Mouse (Mus musculus) T-cell, adult 2 months (primary cell): ENCODE results near the gene Armh3.
A peak's percentile ranks its signal among the peaks of the same experiment; 100 is the strongest.

ENCODE experiments used
- DNase-seq: peaks from one replicate; pipeline ENCODE4 v3.0.0; 2022; ENCODE audit warnings: low spot score

The Armh3 gene

DNA sequence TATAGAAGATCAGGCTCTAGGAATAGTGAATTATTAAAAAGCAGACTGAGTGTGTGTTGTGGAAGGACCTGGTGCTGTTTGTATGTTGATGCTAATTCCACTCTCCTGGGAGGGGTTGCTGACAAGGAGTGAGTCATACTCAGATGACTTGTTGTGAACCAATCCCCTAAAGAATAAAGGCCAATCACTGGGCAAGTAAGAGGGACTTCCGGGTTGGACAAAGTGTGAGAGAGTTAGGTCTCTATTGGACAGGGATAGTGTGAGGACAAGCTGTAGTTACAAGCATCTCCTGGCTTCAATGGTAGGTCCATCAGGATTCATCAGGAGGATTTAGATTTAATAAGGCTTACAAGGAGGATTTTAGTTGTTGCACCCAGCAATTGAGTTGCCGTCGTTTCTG is 10.1 kb downstream of the Armh3 start:
- DNase-seq: no peak

DNA sequence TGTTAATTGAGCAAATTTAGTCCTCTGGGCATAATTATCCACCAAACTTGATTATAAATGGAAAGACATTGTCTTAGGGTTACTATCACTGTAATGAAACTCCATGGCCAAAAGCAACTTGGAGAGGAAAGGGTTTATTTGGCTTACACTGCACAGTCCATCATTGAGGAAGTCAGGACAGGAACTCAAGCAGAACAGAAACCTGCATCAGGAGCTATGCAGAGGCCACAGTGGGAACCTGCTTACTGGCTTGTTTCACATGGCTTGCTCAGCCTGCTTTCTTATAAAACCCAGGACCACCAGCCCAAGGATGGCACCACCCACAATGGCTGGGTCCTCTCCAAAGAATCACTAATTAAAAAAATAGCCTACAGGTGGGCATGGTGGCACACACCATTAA is 13.9 kb downstream of the Armh3 start:
- DNase-seq: no peak

GRCm38 (mm10) chr19:45960770-45961169 is 37.5 kb downstream of the Armh3 start:
- DNase-seq: no peak

DNA sequence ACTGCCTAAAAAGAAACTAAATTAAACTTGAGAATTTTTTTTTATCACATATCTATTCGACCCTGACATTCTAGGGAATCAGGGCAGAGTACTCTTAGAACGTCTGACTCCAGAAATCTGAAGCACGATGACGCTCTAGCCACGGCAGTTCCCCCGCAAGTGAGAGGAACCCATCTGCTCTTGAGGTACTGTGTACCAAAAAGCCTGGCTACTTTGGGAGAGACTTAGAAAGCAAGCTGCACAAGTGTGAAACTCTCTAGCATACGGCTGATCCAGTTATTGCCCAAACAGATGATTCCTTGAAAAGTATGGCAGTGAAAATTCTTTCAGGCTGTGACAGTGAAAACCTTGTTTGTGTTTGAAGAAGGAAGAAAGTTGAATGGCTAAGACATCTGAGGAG is 41.6 kb downstream of the Armh3 start:
- no peak for DNase-seq

GRCm38 (mm10) chr19:45953286-45953685 is 45.0 kb downstream of the Armh3 start:
- DNase-seq: peak; percentile 37

- no peak for DNase-seq
These were observed 49.1 kb downstream of the Armh3 start for GRCm38 (mm10) chr19:45949236-45949635.

- DNase-seq: no peak
These were observed 50.5 kb downstream of the Armh3 start for GRCm38 (mm10) chr19:45947764-45948163.

DNA sequence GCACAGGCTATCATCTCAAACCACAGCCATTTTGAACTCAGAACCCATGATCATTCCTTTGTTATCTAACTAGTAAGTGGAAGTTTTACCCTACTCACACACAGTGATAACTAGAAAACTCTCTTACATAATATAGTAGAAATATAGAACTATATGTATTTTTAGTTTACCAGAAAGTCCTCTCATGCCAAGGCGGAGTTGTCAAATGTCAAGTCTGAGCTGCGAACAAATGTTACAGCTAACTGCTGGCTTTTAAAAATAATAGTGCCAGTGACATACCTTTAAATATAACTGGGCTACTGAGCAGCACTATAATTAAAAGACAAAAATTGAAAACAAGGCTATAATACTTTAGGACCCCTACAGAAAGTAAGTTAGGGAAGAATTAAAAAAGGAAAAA is 51.0 kb downstream of the Armh3 start:
- DNase-seq: no peak

DNA sequence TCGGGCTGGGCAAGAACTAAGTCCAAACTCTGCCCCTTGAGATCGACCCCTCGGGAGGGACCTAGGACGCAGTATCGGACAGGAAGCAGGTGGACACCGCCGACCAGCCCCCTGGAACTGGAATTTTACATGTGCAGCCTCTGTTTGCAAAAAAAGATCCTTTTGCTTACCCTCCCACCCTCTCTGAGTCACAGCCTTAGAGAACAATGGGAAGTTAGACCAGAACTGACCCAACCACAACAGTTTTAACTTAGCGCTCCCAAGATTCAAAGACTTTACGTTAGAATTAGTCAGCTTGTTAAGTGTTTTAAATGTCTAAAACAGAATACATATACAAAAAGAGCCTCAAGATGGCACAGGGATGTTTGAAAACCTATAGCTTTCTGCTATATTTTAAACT is 51.7 kb downstream of the Armh3 start:
- no peak for DNase-seq

- DNase-seq: no peak
These were observed 52.3 kb downstream of the Armh3 start for GRCm38 (mm10) chr19:45945986-45946385.

DNA sequence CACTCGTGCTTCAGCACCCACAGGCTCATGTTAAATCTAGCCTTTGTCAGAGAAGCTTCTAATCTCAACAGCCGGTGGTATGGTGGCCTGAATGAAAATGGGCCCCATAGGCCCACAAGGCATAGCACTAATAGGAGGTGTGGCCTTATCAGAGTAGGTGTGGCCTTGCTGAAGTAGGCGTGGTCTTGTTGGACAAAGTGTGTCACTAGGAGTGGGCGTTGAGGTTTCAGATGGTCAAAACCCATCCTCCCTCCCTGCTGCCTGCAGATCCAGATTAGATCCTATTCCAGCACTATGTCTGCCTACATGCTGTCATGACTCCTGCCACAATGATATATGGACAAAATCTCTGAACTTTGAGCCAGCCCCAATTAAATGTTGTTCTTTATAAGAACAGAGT is 54.5 kb downstream of the Armh3 start:
- no peak for DNase-seq

- no peak for DNase-seq
These were observed 60.2 kb downstream of the Armh3 start for GRCm38 (mm10) chr19:45938064-45938463.

DNA sequence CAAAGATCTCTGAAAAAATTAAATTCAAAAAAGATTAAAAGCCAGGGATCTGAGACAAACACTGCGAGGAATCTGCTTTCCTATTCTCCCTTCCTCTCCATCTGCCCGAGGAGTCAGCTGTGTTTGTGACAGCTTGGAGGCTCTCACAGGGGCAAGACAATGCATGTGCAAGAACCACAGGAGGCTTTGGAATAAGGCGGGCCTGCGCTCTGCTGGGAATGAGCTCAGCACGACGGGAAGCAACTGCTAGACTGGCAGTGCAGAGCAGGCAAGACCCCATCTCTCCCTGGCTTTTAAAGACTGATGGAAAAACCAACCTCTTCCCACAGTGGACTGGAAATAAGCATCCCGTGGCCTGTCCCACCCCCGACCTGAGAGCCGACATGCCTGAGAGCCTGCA is 60.8 kb downstream of the Armh3 start:
- DNase-seq: no peak

GRCm38 (mm10) chr19:45927236-45927635 is 71.1 kb downstream of the Armh3 start:
- no peak for DNase-seq

- no peak for DNase-seq
These were observed 71.9 kb downstream of the Armh3 start for GRCm38 (mm10) chr19:45926342-45926741.

DNA sequence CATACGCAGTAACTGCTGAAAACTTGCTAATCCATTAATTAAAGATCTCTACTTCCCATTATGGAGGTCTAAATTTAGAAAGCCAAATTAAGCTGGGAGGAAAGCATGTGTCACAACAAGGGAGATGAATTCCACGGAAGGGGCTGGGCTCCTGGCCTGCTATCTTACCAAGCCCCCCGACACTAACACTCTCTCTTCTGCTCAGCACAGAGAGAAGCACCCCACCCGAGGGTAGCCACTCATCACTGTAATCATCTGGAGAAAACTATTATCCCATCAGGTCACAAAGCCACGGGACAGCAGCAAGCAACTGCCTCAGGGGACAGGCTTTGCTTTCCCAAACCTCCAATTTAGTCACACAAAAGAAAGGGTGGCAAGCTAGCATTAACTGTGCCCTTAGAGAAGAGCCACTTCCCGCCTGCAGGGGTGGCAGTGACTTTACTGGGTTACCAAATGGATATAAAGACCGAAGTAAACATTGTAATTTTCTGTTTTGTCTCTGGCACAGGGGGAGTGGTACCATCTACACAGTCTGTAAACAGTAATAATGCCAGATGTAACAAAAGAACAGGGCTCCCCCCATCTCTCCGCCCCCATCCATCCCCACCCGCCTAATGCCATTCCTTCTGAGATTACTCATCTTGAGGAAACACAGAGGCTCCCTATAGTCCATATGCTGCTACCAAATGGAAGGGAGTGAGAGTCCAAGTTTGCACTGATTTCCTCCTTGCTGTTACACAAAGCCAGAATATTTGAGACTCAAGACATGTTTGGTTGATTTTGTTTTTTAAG is 77.8 kb downstream of the Armh3 start:
- no peak for DNase-seq

GRCm38 (mm10) chr19:45918406-45918805 is 79.9 kb downstream of the Armh3 start:
- DNase-seq: no peak

DNA sequence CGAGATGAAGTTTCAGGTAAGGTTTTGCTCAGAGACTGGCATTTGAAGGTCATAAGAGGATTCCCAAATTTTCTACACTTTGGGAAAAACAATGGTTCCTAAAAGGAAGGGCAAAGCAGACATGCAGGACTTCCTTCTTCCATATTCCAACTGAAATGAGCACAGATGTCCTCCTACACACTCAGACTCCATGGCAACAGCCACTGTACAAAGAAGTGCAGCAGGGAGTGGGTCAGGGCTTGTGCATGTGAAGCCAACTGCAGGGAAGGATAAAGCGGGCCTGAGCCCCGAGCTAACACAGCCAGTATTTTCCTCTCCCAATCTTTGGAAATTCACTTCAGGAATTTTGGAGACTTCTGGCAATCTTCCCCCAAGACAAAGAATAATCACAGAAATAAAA is 80.4 kb downstream of the Armh3 start:
- no peak for DNase-seq

DNA sequence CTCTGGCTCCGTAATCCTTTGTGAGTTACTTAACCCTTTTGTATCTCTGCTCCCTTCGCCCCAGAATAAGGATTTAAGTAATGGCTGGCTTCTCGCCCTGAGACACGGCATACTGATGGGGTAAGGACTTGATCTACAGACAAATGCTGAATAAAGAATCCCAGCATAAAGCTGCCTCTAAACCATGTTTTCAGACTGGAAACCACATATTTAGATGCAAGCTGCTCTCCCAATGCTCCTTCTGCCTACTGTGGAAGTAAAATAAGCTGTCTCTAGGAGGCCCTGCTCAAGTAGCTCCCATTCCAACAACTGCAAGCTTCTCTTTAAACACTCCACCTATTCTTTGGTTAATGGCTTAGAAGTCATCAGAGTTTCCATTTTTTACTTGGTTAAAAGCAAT is 81.8 kb downstream of the Armh3 start:
- no peak for DNase-seq

- DNase-seq: no peak
These were observed 82.3 kb downstream of the Armh3 start for GRCm38 (mm10) chr19:45916026-45916425.

- DNase-seq: no peak
These were observed 85.3 kb downstream of the Armh3 start for GRCm38 (mm10) chr19:45913036-45913435.

DNA sequence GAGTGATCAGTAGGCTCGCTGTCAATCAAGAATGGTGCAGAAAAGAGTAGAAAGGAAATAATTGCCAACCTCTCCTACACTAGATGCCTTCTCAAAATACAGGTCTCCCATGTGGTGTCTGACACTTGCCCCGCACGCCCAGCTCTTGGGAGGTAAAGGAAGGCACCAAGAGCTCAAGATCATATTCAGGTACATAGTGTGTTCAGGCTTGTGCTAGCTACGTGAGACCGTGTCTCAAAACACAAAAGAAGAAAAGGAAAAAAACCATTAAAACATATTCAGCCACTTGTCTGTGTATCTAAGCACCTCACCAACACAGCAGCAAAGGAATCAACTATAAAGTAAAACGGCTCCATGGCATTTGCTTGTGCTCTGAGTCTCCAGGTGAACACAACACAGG is 85.9 kb downstream of the Armh3 start:
- no peak for DNase-seq

GRCm38 (mm10) chr19:45911236-45912025 is 86.9 kb downstream of the Armh3 start:
- no peak for DNase-seq

GRCm38 (mm10) chr19:45908246-45908645 is 90.0 kb downstream of the Armh3 start:
- DNase-seq: no peak
